Mouse (Mus musculus) cerebellum, adult 2 months (tissue): Measurements from ENCODE around the gene Eif5.

Experiments
- CTCF ChIP-seq: fragments of 200-500 bp; IDR thresholded peaks from 2 replicates; pipeline ENCODE4 v1.5.1; 2011; ENCODE audit warnings: low read depth, mild to moderate bottlenecking, control low read depth, low read length, moderate library complexity, borderline replicate concordance; ENCODE audit not compliant: insufficient read depth
- POLR2A ChIP-seq: fragments of 200-500 bp; IDR thresholded peaks from 2 replicates; pipeline ENCODE4 v1.6.1; 2011; ENCODE audit warnings: low read length, control low read depth, borderline replicate concordance; ENCODE audit not compliant: insufficient read depth

- TF ChIP-seq POLR2A (no peak), CTCF (no peak)
Observed at GRCm38 (mm10) chr12:111507001-111507400, 30.8 kb upstream of the Eif5 start.
